Mouse (Mus musculus) myocyte (in vitro differentiated cells): ENCODE measurements around the gene Fgf3. TPM values are rescaled to one million over a fixed set of nuclear protein-coding genes. Genes with fewer than 3 reads are reported as not detected.

Source experiments
- H3K27me3 ChIP-seq: one replicate; pipeline ENCODE4 v1.6.1; 2011; ENCODE audit not compliant: control insufficient read depth, insufficient read depth, insufficient read length
- H3K36me3 ChIP-seq: one replicate; pipeline ENCODE4 v1.6.1; 2011; ENCODE audit not compliant: control insufficient read depth, insufficient read depth
- H3K4me2 ChIP-seq: one replicate; pipeline ENCODE4 v1.6.1; 2011; ENCODE audit warnings: low read depth, control low read depth
- H3K4me3 ChIP-seq: one replicate; pipeline ENCODE4 v1.5.1; 2011; ENCODE audit warnings: mild to moderate bottlenecking, control low read depth, moderate library complexity
- H3K79me2 ChIP-seq: one replicate; pipeline ENCODE4 v1.6.1; 2011; ENCODE audit not compliant: control insufficient read depth, insufficient read depth
- H3ac ChIP-seq: one replicate; pipeline ENCODE4 v1.6.1; 2011; ENCODE audit not compliant: control insufficient read depth, insufficient read length
- CEBPB ChIP-seq: IDR thresholded peaks from 2 replicates; pipeline ENCODE4 v1.6.1; 2011; ENCODE audit warnings: mild to moderate bottlenecking, moderate library complexity; ENCODE audit not compliant: poor library complexity, insufficient read depth, severe bottlenecking
- E2F4 ChIP-seq: IDR thresholded peaks from one replicate; pipeline ENCODE4 v1.6.1; 2011; ENCODE audit warnings: mild to moderate bottlenecking, control low read depth, moderate library complexity; ENCODE audit not compliant: insufficient read depth
- MAX ChIP-seq: IDR thresholded peaks from one replicate; pipeline ENCODE4 v1.6.1; 2011; ENCODE audit warnings: low read depth, mild to moderate bottlenecking, control low read depth
- MYOD1 ChIP-seq, 3 experiments: IDR thresholded peaks; one replicate each; pipeline ENCODE4 v1.6.1; 2011; ENCODE audit warnings: control low read depth in 2 of 3, low read depth in 2 of 3, mild to moderate bottlenecking in 2 of 3, moderate library complexity in 1 of 3; ENCODE audit not compliant: insufficient read length in 2 of 3, control insufficient read depth in 1 of 3
- MYOG ChIP-seq, 3 experiments: IDR thresholded peaks; one replicate each; pipeline ENCODE4 v1.6.1; 2011; ENCODE audit warnings: control low read depth in 2 of 3, low read depth in 2 of 3, mild to moderate bottlenecking in 2 of 3; ENCODE audit not compliant: insufficient read length in 2 of 3, control insufficient read depth in 1 of 3, insufficient read depth in 1 of 3
- POLR2A ChIP-seq: IDR thresholded peaks from one replicate; pipeline ENCODE4 v1.6.1; 2011; ENCODE audit warnings: low read depth, mild to moderate bottlenecking, control low read depth, moderate library complexity; ENCODE audit not compliant: insufficient read length
- POLR2AphosphoS2 ChIP-seq: IDR thresholded peaks from one replicate; pipeline ENCODE4 v1.6.1; 2011; ENCODE audit warnings: low read depth, control low read depth; ENCODE audit not compliant: insufficient read length
- REST ChIP-seq: IDR thresholded peaks from one replicate; pipeline ENCODE4 v1.6.1; 2011; ENCODE audit warnings: mild to moderate bottlenecking, control low read depth, moderate library complexity; ENCODE audit not compliant: insufficient read depth, insufficient read length
- SRF ChIP-seq: IDR thresholded peaks from one replicate; pipeline ENCODE4 v1.6.1; 2011; ENCODE audit warnings: low read depth; ENCODE audit not compliant: control insufficient read depth, insufficient read length
- TCF12 ChIP-seq: IDR thresholded peaks from one replicate; pipeline ENCODE4 v1.6.1; 2011; ENCODE audit warnings: mild to moderate bottlenecking, control low read depth; ENCODE audit not compliant: poor library complexity, insufficient read depth, severe bottlenecking
- TCF3 ChIP-seq: IDR thresholded peaks from one replicate; pipeline ENCODE4 v1.6.1; 2011; ENCODE audit warnings: low read depth, control low read depth; ENCODE audit not compliant: insufficient read length
- USF1 ChIP-seq: IDR thresholded peaks from one replicate; pipeline ENCODE4 v1.6.1; 2011; ENCODE audit warnings: low read depth, mild to moderate bottlenecking, control low read depth, moderate library complexity
- polyA plus RNA-seq: library from polyadenylated mRNA; unstranded; fragments of >200 nt; fragmentation: generic; extraction: Trizol; gene quantifications from one replicate; pipeline ENCODE4 v1.2.1, GENCODE M21; 2012; ENCODE audit warnings: missing spikeins

Gene Fgf3
- polyA plus RNA-seq, 1 experiment: not detected

- no peak for TF ChIP-seq CEBPB
- no peak for TF ChIP-seq MAX
- no peak for TF ChIP-seq MYOD1 (IDR thresholded peaks at IDR 0.05; ENCODE audit: control insufficient read depth in 1 of 3, insufficient read length in 2 of 3, low read depth in 2 of 3)
- no peak for TF ChIP-seq TCF12
- no peak for TF ChIP-seq REST
- no peak for TF ChIP-seq E2F4
- TF ChIP-seq SRF: no peak
- no peak for TF ChIP-seq POLR2AphosphoS2
- TF ChIP-seq MYOG (IDR thresholded peaks at IDR 0.05; ENCODE audit: control insufficient read depth in 1 of 3, insufficient read depth in 1 of 3, insufficient read length in 2 of 3, low read depth in 2 of 3): no peak
- no peak for TF ChIP-seq POLR2A
- TF ChIP-seq USF1: no peak
- TF ChIP-seq TCF3: no peak
- Histone ChIP-seq H3K4me3 (no peak overlapping the region), H3K36me3 (no peaks in the 10 kb centered on the region), H3K27me3 (no peaks in the 10 kb centered on the region), H3K79me2 (no peaks in the 10 kb centered on the region), H3K4me2 (no peak overlapping the region), H3ac (no peak overlapping the region)
These were observed 29.8 kb upstream of the Fgf3 start for GRCm38 (mm10) chr7:144807976-144808577.

GRCm38 (mm10) chr7:144811521-144811920 is 26.4 kb upstream of the Fgf3 start:
- Histone ChIP-seq H3K27me3 (no peaks in the 10 kb centered on the region), H3K4me3 (no peak overlapping the region), H3K4me2 (no peak overlapping the region), H3ac (no peak overlapping the region), H3K36me3 (no peaks in the 10 kb centered on the region), H3K79me2 (no peaks in the 10 kb centered on the region)
- no peak for TF ChIP-seq TCF3
- TF ChIP-seq TCF12: peak; percentile 32
- peak in 2 of 3 experiments; percentile 90 for TF ChIP-seq MYOD1 (IDR thresholded peaks at IDR 0.05; ENCODE audit: control insufficient read depth in 1 of 3, insufficient read length in 2 of 3, low read depth in 2 of 3)
- peak; percentile 66 to 96 (median 92) for TF ChIP-seq MYOG (IDR thresholded peaks at IDR 0.05; ENCODE audit: control insufficient read depth in 1 of 3, insufficient read depth in 1 of 3, insufficient read length in 2 of 3, low read depth in 2 of 3)

GRCm38 (mm10) chr7:144821901-144822300 is 16.0 kb upstream of the Fgf3 start:
- H3K27me3 ChIP-seq: peaks cover 59% of the 10 kb centered on the region
- H3ac ChIP-seq: no peak overlapping the region
- no peak overlapping the region for H3K4me2 ChIP-seq
- H3K4me3 ChIP-seq: no peak overlapping the region
- TF ChIP-seq REST (no peak), MYOG (IDR thresholded peaks at IDR 0.05; ENCODE audit: control insufficient read depth in 1 of 3, insufficient read depth in 1 of 3, insufficient read length in 2 of 3, low read depth in 2 of 3) (no peak), CEBPB (no peak), SRF (no peak), TCF3 (no peak), E2F4 (no peak), USF1 (no peak), POLR2AphosphoS2 (no peak)
- H3K79me2 ChIP-seq: no peaks in the 10 kb centered on the region
- no peaks in the 10 kb centered on the region for H3K36me3 ChIP-seq

GRCm38 (mm10) chr7:144823988-144824387 is 13.9 kb upstream of the Fgf3 start:
- H3ac ChIP-seq: no peak overlapping the region
- no peak overlapping the region for H3K4me2 ChIP-seq
- TF ChIP-seq SRF (no peak), CEBPB (no peak), MYOG (IDR thresholded peaks at IDR 0.05; ENCODE audit: control insufficient read depth in 1 of 3, insufficient read depth in 1 of 3, insufficient read length in 2 of 3, low read depth in 2 of 3) (peak in 1 of 3 experiments; percentile 24)
- no peaks in the 10 kb centered on the region for H3K36me3 ChIP-seq
- H3K79me2 ChIP-seq: no peaks in the 10 kb centered on the region
- H3K27me3 ChIP-seq: peaks cover 77% of the 10 kb centered on the region
- no peak overlapping the region for H3K4me3 ChIP-seq

- peaks cover 75% of the 10 kb centered on the region for H3K27me3 ChIP-seq
- no peak overlapping the region for H3ac ChIP-seq
- H3K4me2 ChIP-seq: no peak overlapping the region
These were observed 9.5 kb upstream of the Fgf3 start for GRCm38 (mm10) chr7:144828369-144828768.

More at GRCm38 (mm10) chr7:144828369-144828768, 9.5 kb upstream of the Fgf3 start:
- no peaks in the 10 kb centered on the region for H3K79me2 ChIP-seq
- TF ChIP-seq TCF3 (no peak), REST (no peak), MYOG (IDR thresholded peaks at IDR 0.05; ENCODE audit: control insufficient read depth in 1 of 3, insufficient read depth in 1 of 3, insufficient read length in 2 of 3, low read depth in 2 of 3) (no peak), USF1 (no peak)
- no peak overlapping the region for H3K4me3 ChIP-seq
- H3K36me3 ChIP-seq: no peaks in the 10 kb centered on the region
